ENCODE assay signal across 8 mouse cellular contexts in the genomic region with DNA sequence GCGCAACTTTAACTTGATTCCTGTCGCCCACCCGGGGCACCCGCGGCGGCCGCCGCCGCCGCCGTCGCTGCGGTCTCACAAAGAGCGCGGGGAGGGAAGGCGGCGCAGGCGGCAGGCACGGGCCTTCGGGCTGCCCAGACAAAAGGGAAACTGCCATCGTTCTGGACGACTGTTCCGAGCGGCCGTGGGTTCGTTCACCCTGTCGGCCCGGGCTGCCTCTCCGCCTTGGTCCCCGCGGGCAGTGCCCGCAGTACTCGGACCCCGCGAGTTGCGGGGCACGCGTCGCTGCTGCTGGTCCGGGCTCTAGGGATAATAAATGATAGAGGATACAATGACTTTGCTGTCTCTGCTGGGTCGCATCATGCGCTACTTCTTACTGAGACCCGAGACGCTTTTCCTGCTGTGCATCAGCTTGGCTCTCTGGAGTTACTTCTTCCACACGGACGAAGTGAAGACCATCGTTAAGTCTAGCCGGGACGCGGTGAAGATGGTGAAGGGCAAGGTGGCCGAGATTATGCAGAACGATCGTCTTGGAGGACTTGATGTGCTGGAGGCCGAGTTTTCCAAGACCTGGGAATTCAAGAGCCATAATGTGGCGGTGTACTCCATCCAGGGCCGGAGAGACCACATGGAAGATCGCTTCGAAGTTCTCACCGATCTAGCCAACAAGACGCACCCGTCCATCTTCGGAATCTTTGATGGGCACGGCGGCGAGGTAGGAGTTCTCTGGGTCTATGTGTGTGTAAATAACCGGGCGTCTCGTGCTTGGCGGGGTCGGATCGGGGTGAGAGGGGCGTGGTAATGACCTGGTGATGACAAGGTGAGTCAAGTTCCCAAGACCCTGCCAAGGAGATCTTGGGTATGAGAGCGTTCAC. TPM values are rescaled to one million over a fixed set of nuclear protein-coding genes. Genes with fewer than 3 reads are reported as not detected.
DNase-seq lines count a peak whose midpoint lies in the region; ATAC-seq lines count a peak whose summit lies in the region.

No protein-coding gene starts in this region.

- under 1% methylated on average over 73 of the region's 73 CpGs for WGBS in hindbrain, embryonic 11.5 days
- under 1% methylated on average over 73 of the region's 73 CpGs for WGBS in neural tube, embryonic 12.5 days

- peak; percentile 26 for DNase-seq in kidney, adult 11 months
- no peak for DNase-seq in kidney, postnatal 14 days
- peak; percentile 13 for DNase-seq in adrenal gland, adult 8-10 months
- peak; percentile 79 for DNase-seq in hindbrain, embryonic 11.5 days (ENCODE audit: low spot score)
- DNase-seq in liver: peak; percentile 68
- DNase-seq in yolk sac, embryonic 10.5 days (ENCODE audit: low spot score): peak; percentile 25

- peak; percentile 64 for ATAC-seq in hindbrain, embryonic 11.5 days (ENCODE audit: low FRiP score)
- ATAC-seq in neural tube, embryonic 12.5 days (ENCODE audit: low FRiP score, low read depth): peak; percentile 66

- peak overlapping the region; percentile 83 for H3K27ac ChIP-seq in hindbrain, embryonic 11.5 days (ENCODE audit: low read depth, low read length)
- H3K27ac ChIP-seq in neural tube, embryonic 12.5 days: peak overlapping the region; percentile 68

- H3K4me1 ChIP-seq in erythroblast, embryonic 14.5 days (ENCODE audit: control insufficient read depth): peaks cover 62% of the 10 kb centered on the region
- H3K4me1 ChIP-seq in hindbrain, embryonic 11.5 days (replicated peaks; ENCODE audit: control insufficient read depth, insufficient read depth, low read length): peaks cover 4% of the 10 kb centered on the region; the same call in 1 of the 2 replicates
- H3K4me1 ChIP-seq in neural tube, embryonic 12.5 days: peaks cover 18% of the 10 kb centered on the region

- H3K9ac ChIP-seq in hindbrain, embryonic 11.5 days (ENCODE audit: low read depth, low read length): peak overlapping the region; percentile 92
- H3K9ac ChIP-seq in neural tube, embryonic 12.5 days: peak overlapping the region; percentile 86

- H3K27me3 ChIP-seq in erythroblast, embryonic 14.5 days (ENCODE audit: control insufficient read depth): peaks cover 11% of the 10 kb centered on the region
- no peaks in the 10 kb centered on the region for H3K27me3 ChIP-seq in hindbrain, embryonic 11.5 days (ENCODE audit: control insufficient read depth, insufficient read depth, low read length)
- H3K27me3 ChIP-seq in neural tube, embryonic 12.5 days (replicated peaks): no peaks in the 10 kb centered on the region

- H3K4me2 ChIP-seq in hindbrain, embryonic 11.5 days (replicated peaks; ENCODE audit: low read depth, low read length): peak overlapping the region; percentile 94
- peak overlapping the region; percentile 95 for H3K4me2 ChIP-seq in neural tube, embryonic 12.5 days (replicated peaks)

- no peaks in the 10 kb centered on the region for H3K9me3 ChIP-seq in erythroblast, embryonic 14.5 days (ENCODE audit: control insufficient read depth, low read length)
- H3K9me3 ChIP-seq in hindbrain, embryonic 11.5 days (ENCODE audit: control insufficient read depth, low read length): no peaks in the 10 kb centered on the region
- H3K9me3 ChIP-seq in neural tube, embryonic 12.5 days: no peaks in the 10 kb centered on the region

- peaks cover 3% of the 10 kb centered on the region for H3K36me3 ChIP-seq in erythroblast, embryonic 14.5 days (ENCODE audit: control insufficient read depth)
- H3K36me3 ChIP-seq in hindbrain, embryonic 11.5 days (ENCODE audit: control insufficient read depth, insufficient read depth, low read length): no peaks in the 10 kb centered on the region
- no peaks in the 10 kb centered on the region for H3K36me3 ChIP-seq in neural tube, embryonic 12.5 days

- peak overlapping the region; percentile 87 for H3K4me3 ChIP-seq in erythroblast, embryonic 14.5 days (replicated peaks)
- H3K4me3 ChIP-seq in hindbrain, embryonic 11.5 days (ENCODE audit: low read depth, low read length): peak overlapping the region; percentile 79
- peak overlapping the region; percentile 69 for H3K4me3 ChIP-seq in neural tube, embryonic 12.5 days

RNA-seq across cellular contexts. Expression of a gene that starts 0.8 kb away (rescaled TPM):
- 10 to 100 TPM; 15.4 to 22.2 (median 19.6) TPM for total RNA-seq in adrenal gland, adult 8-10 months (2022)
- polyA plus RNA-seq in erythroblast, embryonic 14.5 days (2012): 0.17 and 0.28 TPM in 2 replicates
- polyA plus RNA-seq in hindbrain, embryonic 11.5 days (2014; fragmentation: Nextera tagmentation; extraction: Ambion mirVana): 17.1 and 17.2 TPM in 2 replicates
- 26.0 and 27.8 TPM in 2 replicates for polyA plus RNA-seq in neural tube, embryonic 12.5 days (2016; fragmentation: Nextera tagmentation; extraction: Ambion mirVana)

Comparison
In these comparisons a context has a peak if more than half of its experiments do, and no peak if none do; other contexts are left out.
1. RNA of a gene that starts 0.8 kb away (polyA plus RNA-seq): 26.0 to 27.8 TPM in neural tube, embryonic 12.5 days and 17.1 to 17.2 TPM in hindbrain, embryonic 11.5 days; 0.17 to 0.28 TPM in erythroblast, embryonic 14.5 days; every median in the first group is over 10 times any median in the second.
2. Peak in every context shown above with its lines, with median percentiles within 50 percentile points of each other: H3K4me3 ChIP-seq.